36 mouse cellular contexts compared by ENCODE assay signal in genomic region chr9:100590462-100590861, GRCm38 (mm10). TPM values are rescaled to one million over a fixed set of nuclear protein-coding genes. Genes with fewer than 3 reads are reported as not detected.
"Had no signal": no experiment of that assay in that cellular context is flagged by ENCODE, and none has a peak within 500 bp of the region (broad histone marks: within the 10 kb centered on the region; RNA-seq: fewer than 3 reads in every experiment).

No protein-coding gene starts in this region.

- H3K4me3 ChIP-seq: heart, embryonic 10.5 days; heart, embryonic 12.5 days; heart, embryonic 13.5 days; heart, embryonic 15.5 days; hindbrain, embryonic 10.5 days; hindbrain, embryonic 12.5 days; hindbrain, embryonic 13.5 days; hindbrain, embryonic 15.5 days; intestine, embryonic 15.5 days; kidney, embryonic 15.5 days; layer of hippocampus, adult 2 months; left cerebral cortex, adult 2 months had no signal

- H3K36me3 ChIP-seq: heart, embryonic 10.5 days; heart, embryonic 12.5 days; heart, embryonic 13.5 days; heart, embryonic 15.5 days; hindbrain, embryonic 10.5 days; hindbrain, embryonic 12.5 days; hindbrain, embryonic 13.5 days; hindbrain, embryonic 15.5 days; intestine, embryonic 15.5 days; kidney, embryonic 15.5 days had no signal

- H3K27me3 ChIP-seq: heart, embryonic 12.5 days; heart, embryonic 13.5 days; heart, embryonic 15.5 days; hindbrain, embryonic 12.5 days; hindbrain, embryonic 13.5 days; hindbrain, embryonic 15.5 days; intestine, embryonic 15.5 days; kidney, embryonic 15.5 days had no signal

- H3K4me2 ChIP-seq: heart, embryonic 11.5 days; heart, embryonic 12.5 days; heart, embryonic 13.5 days; heart, embryonic 15.5 days; hindbrain, embryonic 12.5 days; hindbrain, embryonic 13.5 days; hindbrain, embryonic 14.5 days; hindbrain, embryonic 15.5 days; intestine, embryonic 15.5 days; kidney, embryonic 15.5 days had no signal

- H3K9ac ChIP-seq: heart, embryonic 12.5 days; heart, embryonic 13.5 days; heart, embryonic 15.5 days; hindbrain, embryonic 12.5 days; hindbrain, embryonic 13.5 days; hindbrain, embryonic 14.5 days; hindbrain, embryonic 15.5 days; intestine, embryonic 15.5 days; kidney, embryonic 15.5 days had no signal

- DNase-seq: heart, postnatal 10 days; heart, postnatal 14 days; heart, postnatal 36 days; kidney, adult 11 months; kidney, adult 18-20 months; kidney, adult 2 months; kidney, adult 8-10 months; kidney, adult 9 months; kidney, postnatal 10 days; kidney, postnatal 14 days; kidney, postnatal 25 days; kidney, postnatal 36 days; kidney, postnatal 4 days; layer of hippocampus, adult 9-11 months; layer of hippocampus, postnatal 36 days had no signal

- ATAC-seq: hindbrain, embryonic 16.5 days; hindbrain, postnatal 0 days; inflammation-experienced regulatory T-cells, adult 6 months; intestine, embryonic 15.5 days; intestine, embryonic 16.5 days; intestine, postnatal 0 days had no signal

- H3K4me1 ChIP-seq: heart, embryonic 10.5 days; heart, embryonic 12.5 days; heart, embryonic 13.5 days; heart, embryonic 15.5 days; hindbrain, embryonic 12.5 days; hindbrain, embryonic 13.5 days; hindbrain, embryonic 15.5 days; intestine, embryonic 15.5 days; kidney, embryonic 15.5 days had no signal

- H3K9me3 ChIP-seq: heart, embryonic 10.5 days; heart, embryonic 12.5 days; heart, embryonic 13.5 days; heart, embryonic 15.5 days; hindbrain, embryonic 10.5 days; hindbrain, embryonic 13.5 days; hindbrain, embryonic 15.5 days; intestine, embryonic 15.5 days; kidney, embryonic 15.5 days had no signal

- H3K27ac ChIP-seq: heart, embryonic 10.5 days; heart, embryonic 13.5 days; heart, embryonic 15.5 days; hindbrain, embryonic 10.5 days; hindbrain, embryonic 12.5 days; hindbrain, embryonic 13.5 days; hindbrain, embryonic 14.5 days; hindbrain, embryonic 15.5 days; hindbrain, postnatal 0 days; intestine, embryonic 15.5 days; kidney, embryonic 15.5 days; kidney, postnatal 0 days; layer of hippocampus, adult 2 months; left cerebral cortex, adult 2 months had no signal

RNA-seq across cellular contexts. Expression of gene Slc35g2, which starts 19.6 kb away (rescaled TPM):
- total RNA-seq: hematopoietic stem cell, adult 5-6 weeks had no signal
